Mouse (Mus musculus) urinary bladder, postnatal 4 days (tissue): ENCODE results near the gene Zbtb20.

ENCODE experiments used
- DNase-seq, 2 experiments: peaks; one replicate each; pipeline ENCODE4 v3.0.0; 2021 to 2022; ENCODE audit warnings: low spot score in 2 of 2

Zbtb20 gene

GRCm38 (mm10) chr16:43602573-43602972, 726.9 kb downstream of the Zbtb20 start:
- DNase-seq, result no peak

DNA sequence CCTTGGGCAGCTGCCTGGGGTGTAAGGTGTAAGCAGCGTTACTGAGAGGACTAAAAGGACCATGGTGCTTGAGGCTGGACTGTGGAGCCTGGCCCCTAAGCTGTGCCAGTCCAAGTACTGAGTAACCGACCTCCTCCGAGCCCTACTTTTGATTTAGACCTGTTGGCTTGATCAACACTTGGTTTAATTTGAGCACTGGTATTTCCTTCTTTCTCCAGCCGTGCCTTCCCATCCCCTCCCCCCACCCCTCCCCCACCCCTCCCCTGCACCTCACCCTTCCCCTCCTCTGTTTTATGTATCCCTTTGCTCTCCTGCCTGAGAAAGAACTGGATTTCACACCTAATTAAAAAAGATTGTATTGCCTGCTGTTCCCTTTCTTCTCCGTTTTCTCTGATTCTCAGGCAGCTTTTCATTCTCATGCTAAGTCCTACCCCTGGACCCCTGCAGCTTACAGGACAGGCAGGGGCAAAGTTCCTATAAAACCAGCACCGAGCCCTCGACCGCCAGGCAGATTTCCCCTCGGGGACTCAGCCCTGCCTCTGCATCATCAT, 728.0 kb downstream of the Zbtb20 start:
- peak in 1 of 2 experiments; percentile 38 for DNase-seq

GRCm38 (mm10) chr16:43604399-43605013, 728.8 kb downstream of the Zbtb20 start:
- DNase-seq, result peak in 1 of 2 experiments; percentile 36

DNA sequence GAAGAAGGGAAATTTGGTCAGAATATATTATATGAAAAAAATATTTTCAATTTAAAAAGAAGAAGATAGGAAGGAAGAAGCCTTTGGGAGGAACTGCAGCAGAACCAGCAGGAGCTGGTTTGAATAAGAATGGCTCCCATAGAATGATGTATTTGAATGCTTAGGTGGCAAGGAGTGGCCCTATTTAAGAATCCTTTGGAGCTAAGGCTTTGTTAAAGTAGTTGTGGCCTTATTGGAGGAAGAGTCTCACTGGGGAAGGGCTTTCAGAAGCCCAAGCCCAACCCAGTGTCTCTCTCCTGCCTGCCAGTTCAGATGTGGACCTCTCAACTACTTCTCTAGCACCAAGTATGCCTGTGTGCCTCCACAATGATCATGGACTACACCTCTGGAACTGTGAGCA, 731.4 kb downstream of the Zbtb20 start:
- DNase-seq, result no peak

DNA sequence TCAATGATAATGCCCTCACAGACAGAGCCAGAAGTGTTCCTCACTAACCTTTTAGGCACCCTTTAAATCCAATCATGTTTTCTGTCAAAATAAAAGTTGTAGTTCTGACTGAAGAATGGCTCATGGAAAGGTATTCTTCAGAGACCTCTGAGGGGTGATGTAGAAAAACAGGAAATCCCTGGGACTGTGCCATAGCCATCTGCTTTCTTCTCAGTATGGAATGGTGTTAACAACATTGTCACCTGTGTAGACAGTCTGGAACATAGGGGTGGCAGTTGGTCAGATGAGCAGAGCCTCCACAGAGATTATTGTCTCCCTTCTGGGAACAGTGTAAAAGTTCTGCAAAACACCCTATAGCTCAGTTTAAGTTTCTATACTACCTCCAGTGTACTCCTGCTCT, 732.4 kb downstream of the Zbtb20 start:
- no peak for DNase-seq

DNA sequence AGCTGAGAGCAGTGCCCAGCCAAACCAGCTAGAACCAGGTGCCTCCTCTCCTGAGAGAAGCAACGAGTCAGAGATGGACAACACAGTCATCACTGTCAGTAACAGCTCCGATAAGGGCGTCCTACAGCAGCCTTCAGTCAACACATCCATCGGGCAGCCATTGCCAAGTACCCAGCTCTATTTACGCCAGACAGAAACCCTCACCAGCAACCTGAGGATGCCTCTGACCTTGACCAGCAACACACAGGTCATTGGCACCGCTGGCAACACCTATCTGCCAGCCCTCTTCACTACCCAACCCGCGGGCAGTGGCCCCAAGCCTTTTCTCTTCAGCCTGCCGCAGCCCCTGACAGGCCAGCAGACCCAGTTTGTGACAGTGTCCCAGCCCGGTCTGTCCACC, 734.7 kb downstream of the Zbtb20 start:
- DNase-seq, result no peak

DNA sequence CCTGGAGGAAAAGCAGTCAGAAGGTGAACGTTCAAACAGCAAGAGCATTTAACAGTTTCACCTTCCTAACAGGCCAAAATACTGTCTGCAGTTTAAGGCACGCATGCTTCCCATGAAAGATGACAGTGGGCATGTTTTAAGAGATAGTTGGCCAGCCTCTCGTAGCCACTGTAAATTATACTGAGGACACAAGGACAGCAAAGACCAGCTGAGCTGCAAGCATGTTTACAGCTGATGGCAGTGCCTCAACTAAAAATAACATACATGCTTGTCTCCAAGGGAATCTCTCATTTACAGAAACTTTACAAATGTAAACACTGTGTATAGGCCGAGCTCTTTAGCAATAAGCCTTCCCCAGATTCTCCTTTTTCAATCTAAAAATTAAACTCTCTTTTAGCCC, 740.7 kb downstream of the Zbtb20 start:
- no peak for DNase-seq

DNA sequence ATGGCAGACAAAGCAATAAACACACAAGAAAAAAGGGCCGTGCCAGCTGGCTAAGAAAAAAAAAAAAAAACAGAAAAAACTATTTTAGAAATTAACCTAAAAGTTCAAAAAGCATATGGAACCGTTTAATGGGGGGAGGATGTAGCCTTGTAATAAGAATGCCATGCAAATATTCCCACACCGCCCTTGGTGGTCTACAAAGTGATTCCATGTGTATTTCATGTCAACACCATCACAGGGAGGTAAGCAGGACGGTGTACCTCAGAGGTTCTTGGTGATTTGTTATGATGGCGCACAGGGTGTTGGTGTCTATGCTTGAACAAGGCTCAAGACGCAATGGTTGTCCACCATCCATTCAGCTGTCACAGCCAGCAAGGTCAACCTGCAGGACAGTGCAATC, 741.7 kb downstream of the Zbtb20 start:
- no peak for DNase-seq

DNA sequence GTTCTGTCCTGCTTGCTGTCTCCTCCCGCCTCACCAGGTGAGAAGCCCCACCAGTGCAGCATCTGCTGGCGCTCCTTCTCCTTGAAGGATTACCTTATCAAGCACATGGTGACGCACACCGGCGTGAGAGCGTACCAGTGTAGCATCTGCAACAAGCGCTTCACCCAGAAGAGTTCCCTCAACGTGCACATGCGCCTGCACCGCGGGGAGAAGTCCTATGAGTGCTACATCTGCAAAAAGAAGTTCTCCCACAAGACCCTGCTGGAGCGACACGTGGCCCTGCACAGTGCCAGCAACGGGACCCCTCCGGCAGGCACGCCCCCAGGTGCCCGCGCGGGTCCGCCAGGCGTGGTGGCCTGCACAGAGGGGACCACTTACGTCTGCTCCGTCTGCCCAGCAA, 742.6 kb downstream of the Zbtb20 start:
- DNase-seq, result no peak

GRCm38 (mm10) chr16:43619277-43619676, 743.6 kb downstream of the Zbtb20 start:
- no peak for DNase-seq

GRCm38 (mm10) chr16:43620359-43620758, 744.7 kb downstream of the Zbtb20 start:
- no peak for DNase-seq

- DNase-seq, result no peak
Observed at GRCm38 (mm10) chr16:43623315-43624000, 747.8 kb downstream of the Zbtb20 start.

- no peak for DNase-seq
Observed at GRCm38 (mm10) chr16:43624876-43625275, 749.2 kb downstream of the Zbtb20 start.

DNA sequence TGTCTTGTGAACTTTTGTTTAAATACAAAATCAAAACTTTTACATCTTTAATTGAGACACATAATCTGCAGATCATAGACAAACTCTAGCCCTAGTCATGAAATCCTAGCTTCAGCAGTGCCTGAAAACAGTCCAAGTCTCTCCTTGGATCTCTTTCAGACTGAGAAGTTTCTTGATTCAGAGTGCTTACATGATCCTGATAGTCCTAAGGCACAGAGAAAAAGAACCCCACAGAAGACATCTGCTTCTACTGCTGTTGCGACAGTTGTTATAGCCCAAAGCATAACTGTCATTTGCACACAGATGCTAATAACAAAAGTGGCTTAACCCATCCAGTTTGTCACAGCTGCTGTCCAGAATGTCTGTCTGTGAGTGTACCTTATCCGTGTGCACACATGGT, 749.6 kb downstream of the Zbtb20 start:
- no peak for DNase-seq

DNA sequence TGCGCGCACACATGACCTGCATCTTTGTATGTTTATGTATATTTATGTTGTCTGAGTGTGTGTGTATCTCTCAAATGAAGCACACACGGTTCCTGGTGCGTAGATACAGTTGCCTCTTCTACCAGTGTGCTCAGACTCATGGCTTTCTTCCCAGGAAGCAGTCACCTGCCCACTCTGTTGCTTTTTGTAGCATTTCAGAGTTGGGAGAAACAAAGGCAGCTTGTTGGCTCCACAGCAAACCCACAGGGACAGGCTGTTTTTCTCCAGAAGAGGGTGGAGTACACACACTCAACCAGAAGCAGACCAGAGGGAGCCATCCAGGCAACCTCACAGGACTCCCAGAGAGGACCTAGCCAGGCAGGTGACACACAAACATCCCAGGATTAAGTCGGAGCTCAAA, 750.3 kb downstream of the Zbtb20 start:
- DNase-seq, result no peak

GRCm38 (mm10) chr16:43628662-43629061, 753.0 kb downstream of the Zbtb20 start:
- DNase-seq, result no peak

GRCm38 (mm10) chr16:43631758-43632157, 756.1 kb downstream of the Zbtb20 start:
- no peak for DNase-seq

DNA sequence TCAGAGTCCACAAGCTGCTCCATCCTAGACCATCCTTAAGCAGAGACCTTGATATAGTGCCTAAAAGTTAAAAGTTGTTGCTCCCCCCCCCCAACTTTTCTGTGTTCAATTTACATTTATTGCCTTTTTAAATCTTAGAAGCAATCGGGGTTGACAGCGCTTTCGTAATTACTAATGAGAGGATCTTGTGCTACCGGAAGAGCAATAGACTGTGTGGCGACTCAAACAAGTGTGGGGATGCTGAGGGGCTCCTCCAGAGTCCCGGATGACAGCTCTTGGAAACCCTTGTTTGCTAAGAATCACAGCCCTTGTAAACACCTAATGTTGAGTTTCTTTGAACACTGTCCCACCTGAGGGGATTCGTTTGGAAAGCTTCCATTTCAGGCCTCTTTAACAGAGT, 758.4 kb downstream of the Zbtb20 start:
- DNase-seq, result no peak

DNA sequence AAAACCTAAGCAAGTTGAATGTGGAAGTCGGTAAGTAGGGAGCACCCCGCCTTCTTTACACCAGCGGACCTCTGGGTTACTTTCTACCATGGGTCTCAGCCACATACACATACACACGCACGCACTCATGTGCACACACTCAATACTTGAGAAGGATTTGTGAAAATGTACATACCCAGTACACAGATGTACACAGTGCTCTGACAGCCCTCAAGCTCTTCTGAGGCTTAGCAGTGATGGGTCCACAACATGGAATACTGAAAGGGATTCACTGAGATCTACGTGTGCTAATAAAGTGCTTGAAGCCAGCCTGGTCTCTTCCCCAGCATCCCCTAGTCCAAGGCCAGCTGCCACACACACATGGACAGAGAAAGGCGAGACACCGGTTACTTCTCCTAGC, 761.6 kb downstream of the Zbtb20 start:
- DNase-seq, result no peak

- no peak for DNase-seq
Observed at GRCm38 (mm10) chr16:43638406-43639049, 762.8 kb downstream of the Zbtb20 start.

- DNase-seq, result no peak
Observed at GRCm38 (mm10) chr16:43641230-43641629, 765.5 kb downstream of the Zbtb20 start.

GRCm38 (mm10) chr16:43645879-43646278, 770.2 kb downstream of the Zbtb20 start:
- DNase-seq, result no peak

GRCm38 (mm10) chr16:43646943-43647342, 771.3 kb downstream of the Zbtb20 start:
- no peak for DNase-seq
